Mouse (Mus musculus) MEL (cell line): ENCODE results near the gene Spice1. TPM values are rescaled to one million over a fixed set of nuclear protein-coding genes. Genes with fewer than 3 reads are reported as not detected.

Experiments
- DNase-seq: peaks from one replicate; pipeline ENCODE4 v3.0.0; 2011; ENCODE audit warnings: low read depth, low spot score
- H3K27ac ChIP-seq: 2 replicates; pipeline ENCODE4 v1.5.1; 2012; ENCODE audit warnings: low read depth, mild to moderate bottlenecking, control low read depth, low read length, moderate library complexity; ENCODE audit not compliant: control insufficient read depth
- H3K27me3 ChIP-seq, 2 experiments: fragments of 150-350 bp in 1 of 2; sonication (generic) in 1 of 2; 2 replicates each; pipeline ENCODE4 v1.6.1; 2012; ENCODE audit warnings: low read length in 2 of 2, mild to moderate bottlenecking in 2 of 2, improper control_type of control experiment in 1 of 2, moderate library complexity in 1 of 2; ENCODE audit not compliant: insufficient read depth in 2 of 2, control insufficient read depth in 1 of 2
- H3K36me3 ChIP-seq, 2 experiments: 2 replicates each; pipeline ENCODE4 v1.6.1; 2012 to 2014; ENCODE audit warnings: low read length in 2 of 2, improper control_type of control experiment in 1 of 2, inconsistent platforms in 1 of 2, mild to moderate bottlenecking in 1 of 2; ENCODE audit not compliant: insufficient read depth in 2 of 2, control insufficient read depth in 1 of 2
- H3K4me1 ChIP-seq, 2 experiments: fragments of 150-350 bp in 1 of 2; sonication (generic) in 1 of 2; 2 replicates each; pipeline ENCODE4 v1.6.1; 2012; ENCODE audit warnings: low read length in 2 of 2, improper control_type of control experiment in 1 of 2, mild to moderate bottlenecking in 1 of 2; ENCODE audit not compliant: insufficient read depth in 2 of 2, control insufficient read depth in 1 of 2
- H3K4me3 ChIP-seq, 2 experiments: fragments of 150-350 bp in 1 of 2; sonication (generic) in 1 of 2; 2 replicates each; pipeline ENCODE4 v1.5.1; 2012; ENCODE audit warnings: low read depth in 2 of 2, low read length in 2 of 2, mild to moderate bottlenecking in 2 of 2, moderate library complexity in 2 of 2, control low read depth in 1 of 2, improper control_type of control experiment in 1 of 2; ENCODE audit not compliant: control insufficient read depth in 1 of 2, insufficient read depth in 1 of 2
- H3K79me2 ChIP-seq: 2 replicates; pipeline ENCODE4 v1.6.1; 2012; ENCODE audit warnings: mild to moderate bottlenecking, low read length, moderate library complexity; ENCODE audit not compliant: control insufficient read depth, poor library complexity, insufficient read depth
- H3K9ac ChIP-seq: 2 replicates; pipeline ENCODE4 v1.6.1; 2012; ENCODE audit warnings: low read depth, mild to moderate bottlenecking, control low read depth, low read length, moderate library complexity; ENCODE audit not compliant: control insufficient read depth, poor library complexity, severe bottlenecking
- H3K9me3 ChIP-seq: fragments of 150-350 bp; sonication (generic); replicated peaks from 2 replicates; pipeline ENCODE4 v1.6.1; 2012; ENCODE audit warnings: mild to moderate bottlenecking, low read length, improper control_type of control experiment, moderate library complexity; ENCODE audit not compliant: insufficient read depth
- CHD2 ChIP-seq: IDR thresholded peaks from 2 replicates; pipeline ENCODE4 v1.6.1; 2011; ENCODE audit warnings: low read length, improper control_type of control experiment
- CTCF ChIP-seq, 3 experiments: IDR thresholded peaks in 2 of 3; conservative IDR thresholded peaks in 1 of 3; 2 replicates each; pipeline ENCODE4 v1.5.1; 2011 to 2012; ENCODE audit warnings: low read length in 3 of 3, low read depth in 2 of 3, mild to moderate bottlenecking in 2 of 3, improper control_type of control experiment in 1 of 3, inconsistent platforms in 1 of 3, mixed read lengths in 1 of 3, moderate library complexity in 1 of 3; ENCODE audit not compliant: control insufficient read depth in 1 of 3, insufficient read depth in 1 of 3, poor library complexity in 1 of 3, severe bottlenecking in 1 of 3
- HCFC1 ChIP-seq: IDR thresholded peaks from 2 replicates; pipeline ENCODE4 v1.6.1; 2012; ENCODE audit warnings: low read depth, mild to moderate bottlenecking, inconsistent platforms, low read length, improper control_type of control experiment, moderate library complexity
- JUND ChIP-seq: IDR thresholded peaks from 2 replicates; pipeline ENCODE4 v1.6.1; 2011; ENCODE audit warnings: low read depth, mild to moderate bottlenecking, improper control_type of control experiment, low read length
- MAFK ChIP-seq: IDR thresholded peaks from 2 replicates; pipeline ENCODE4 v1.6.1; 2011; ENCODE audit warnings: low read depth, mild to moderate bottlenecking, low read length, improper control_type of control experiment, borderline replicate concordance
- MEF2A ChIP-seq: IDR thresholded peaks from 2 replicates; pipeline ENCODE4 v1.6.1; 2014; ENCODE audit warnings: low read depth, mild to moderate bottlenecking, inconsistent platforms, low read length, improper control_type of control experiment; ENCODE audit not compliant: poor library complexity, insufficient replicate concordance, severe bottlenecking; ENCODE audit errors: extremely low read depth
- NRF1 ChIP-seq: IDR thresholded peaks from 2 replicates; pipeline ENCODE4 v1.6.1; 2014; ENCODE audit warnings: low read depth, mild to moderate bottlenecking, inconsistent platforms, low read length, improper control_type of control experiment, moderate library complexity; ENCODE audit not compliant: poor library complexity, insufficient read depth, severe bottlenecking
- POLR2A ChIP-seq, 2 experiments: IDR thresholded peaks; 2 replicates each; pipeline ENCODE4 v1.6.1; 2011 to 2012; ENCODE audit warnings: low read length in 2 of 2, mild to moderate bottlenecking in 2 of 2, control low read depth in 1 of 2, improper control_type of control experiment in 1 of 2, low read depth in 1 of 2, moderate library complexity in 1 of 2; ENCODE audit not compliant: control insufficient read depth in 1 of 2, insufficient read depth in 1 of 2, poor library complexity in 1 of 2
- POLR2AphosphoS2 ChIP-seq: IDR thresholded peaks from 2 replicates; pipeline ENCODE4 v1.6.1; 2011; ENCODE audit warnings: low read length, improper control_type of control experiment
- SIN3A ChIP-seq: IDR thresholded peaks from 2 replicates; pipeline ENCODE4 v1.6.1; 2012; ENCODE audit warnings: low read length, improper control_type of control experiment, inconsistent platforms
- SMC3 ChIP-seq: IDR thresholded peaks from 2 replicates; pipeline ENCODE4 v1.6.1; 2011; ENCODE audit warnings: low read depth, low read length, improper control_type of control experiment
- TAL1 ChIP-seq: IDR thresholded peaks from 2 replicates; pipeline ENCODE4 v1.6.1; 2012; ENCODE audit warnings: mild to moderate bottlenecking, inconsistent platforms, low read length, moderate library complexity, mixed read lengths
- TBP ChIP-seq: IDR thresholded peaks from 2 replicates; pipeline ENCODE4 v1.8.0; 2011; ENCODE audit warnings: low read depth, low read length, improper control_type of control experiment
- TCF12 ChIP-seq: IDR thresholded peaks from 2 replicates; pipeline ENCODE4 v1.6.1; 2014; ENCODE audit warnings: low read depth, mild to moderate bottlenecking, inconsistent platforms, low read length, improper control_type of control experiment, moderate library complexity
- ZMIZ1 ChIP-seq: IDR thresholded peaks from 2 replicates; pipeline ENCODE4 v1.6.1; 2012; ENCODE audit warnings: low read depth, mild to moderate bottlenecking, inconsistent platforms, low read length, improper control_type of control experiment, moderate library complexity
- ZNF384 ChIP-seq: IDR thresholded peaks from 2 replicates; pipeline ENCODE4 v1.6.1; 2012; ENCODE audit warnings: low read depth, mild to moderate bottlenecking, inconsistent platforms, low read length, improper control_type of control experiment
- polyA plus RNA-seq, 2 experiments: library from polyadenylated mRNA; stranded (reverse) in 1 of 2; unstranded in 1 of 2; fragments of >175 nt in 1 of 2; fragments of >200 nt in 1 of 2; gene quantifications; 2 replicates each; pipeline versions ENCODE4 v1.2.1 to v1.2.4; 2012; ENCODE audit warnings: low replicate concordance in 2 of 2, low read depth in 1 of 2; ENCODE audit not compliant: insufficient read length in 2 of 2, insufficient read depth in 1 of 2, missing spikeins in 1 of 2
- total RNA-seq: library from RNA; depleted of rRNA; stranded (reverse); fragments of 300-350 nt; gene quantifications from 2 replicates; pipeline ENCODE4 v1.2.3, GENCODE M21; 2012; rRNA removed

Gene Spice1
- total and polyA plus RNA-seq, 3 experiments = 14.8 to 24.1 TPM; not detected in 1

DNA sequence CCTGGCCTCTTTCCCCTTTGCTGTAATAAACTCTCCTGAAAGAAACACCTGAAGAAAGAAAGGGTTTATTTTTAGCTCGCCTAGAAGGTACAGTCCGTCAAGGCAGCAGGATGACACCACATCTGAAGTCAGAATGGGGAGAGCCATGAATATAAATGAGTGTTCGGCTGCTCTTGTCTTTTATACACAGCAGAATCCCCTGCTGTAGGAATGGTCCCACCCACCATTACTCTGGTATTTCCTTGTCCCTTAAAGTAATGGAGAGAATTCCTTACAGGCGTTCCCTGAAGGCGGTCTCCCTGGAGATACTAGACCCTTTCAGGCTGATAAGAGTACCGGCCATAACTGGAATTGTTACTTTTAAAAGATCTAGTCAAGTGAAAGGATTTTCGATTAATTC is 83.1 kb downstream of the Spice1 start:
- Histone ChIP-seq H3K27me3 (no peaks in the 10 kb centered on the region; a peak in 1 of 4 replicates), H3K9me3 (no peaks in the 10 kb centered on the region), H3K27ac (no peak overlapping the region), H3K4me1 (no peaks in the 10 kb centered on the region), H3K9ac (no peak overlapping the region), H3K79me2 (no peaks in the 10 kb centered on the region), H3K4me3 (no peak overlapping the region), H3K36me3 (no peaks in the 10 kb centered on the region)
- DNase-seq = no peak
- no peak for TF ChIP-seq TBP
- TF ChIP-seq CHD2 = no peak
- no peak for TF ChIP-seq HCFC1
- TF ChIP-seq MAFK = no peak
- TF ChIP-seq TCF12 = no peak
- no peak for TF ChIP-seq POLR2AphosphoS2
- TF ChIP-seq MEF2A = no peak
- no peak for TF ChIP-seq POLR2A (IDR thresholded peaks at IDR 0.05; ENCODE audit: control insufficient read depth in 1 of 2, insufficient read depth in 1 of 2, low read depth in 1 of 2, low read length in 2 of 2, poor library complexity in 1 of 2)
- TF ChIP-seq SIN3A = no peak
- TF ChIP-seq TAL1 = no peak
- no peak for TF ChIP-seq NRF1
- no peak for TF ChIP-seq CTCF (IDR thresholded peaks at IDR 0.05 in 2 of 3, conservative IDR thresholded peaks at IDR 0.05 in 1 of 3; ENCODE audit: control insufficient read depth in 1 of 3, insufficient read depth in 1 of 3, low read depth in 2 of 3, low read length in 3 of 3, poor library complexity in 1 of 3, severe bottlenecking in 1 of 3)

DNA sequence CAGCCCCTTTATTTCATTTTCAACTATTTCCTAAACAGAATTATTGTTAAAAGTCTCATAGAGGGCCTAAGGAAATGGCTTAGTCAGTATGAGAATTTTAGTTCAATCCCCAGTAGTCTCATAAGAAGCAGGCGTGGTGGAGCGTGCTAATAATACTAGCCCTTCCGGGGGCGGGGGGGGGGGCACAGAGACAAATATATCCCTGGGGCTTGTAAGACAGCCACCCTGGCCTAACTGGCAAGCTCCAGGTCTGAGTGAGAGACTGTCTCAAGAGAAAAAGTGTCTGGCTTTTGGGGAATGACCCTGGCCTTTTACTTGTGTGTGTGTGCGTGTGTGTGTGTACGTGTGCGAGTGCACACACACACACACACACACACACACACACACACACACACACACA is 88.0 kb downstream of the Spice1 start:
- H3K4me3 ChIP-seq = no peak overlapping the region
- no peaks in the 10 kb centered on the region for H3K4me1 ChIP-seq
- no peaks in the 10 kb centered on the region for H3K36me3 ChIP-seq
- DNase-seq = no peak
- H3K9me3 ChIP-seq = no peaks in the 10 kb centered on the region
- H3K27ac ChIP-seq = no peak overlapping the region
- H3K9ac ChIP-seq = no peak overlapping the region
- no peaks in the 10 kb centered on the region for H3K79me2 ChIP-seq
- H3K27me3 ChIP-seq = no peaks in the 10 kb centered on the region
- TF ChIP-seq JUND (no peak), NRF1 (no peak), ZNF384 (no peak)

DNA sequence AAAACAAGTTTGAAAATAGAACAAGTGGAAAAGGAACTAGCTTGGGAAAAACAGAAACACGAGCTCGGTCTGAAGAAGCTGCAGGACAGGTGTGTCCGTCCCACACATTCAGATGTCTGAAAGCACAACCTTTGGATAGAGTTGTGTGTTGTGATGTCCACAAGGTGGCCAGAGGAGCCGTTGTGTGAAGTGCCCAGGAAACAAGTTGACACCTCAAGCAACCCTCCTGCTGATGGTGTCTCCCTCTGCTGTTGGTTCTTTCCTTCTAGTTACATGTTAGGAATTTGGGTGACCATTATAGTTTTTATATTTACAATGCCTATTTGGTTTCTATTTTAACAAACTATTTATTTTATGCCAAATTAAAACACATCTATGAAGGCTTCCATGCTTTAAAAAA is 88.6 kb downstream of the Spice1 start:
- DNase-seq = peak; percentile 10
- TF ChIP-seq SMC3 = no peak
- peak in 1 of 3 experiments; percentile 25; a peak in 2 of 6 replicates for TF ChIP-seq CTCF (IDR thresholded peaks at IDR 0.05 in 2 of 3, conservative IDR thresholded peaks at IDR 0.05 in 1 of 3; ENCODE audit: control insufficient read depth in 1 of 3, insufficient read depth in 1 of 3, low read depth in 2 of 3, low read length in 3 of 3, poor library complexity in 1 of 3, severe bottlenecking in 1 of 3)
- TF ChIP-seq ZMIZ1 = no peak
- no peaks in the 10 kb centered on the region for H3K9me3 ChIP-seq
- no peak overlapping the region for H3K27ac ChIP-seq
- H3K4me3 ChIP-seq = no peak overlapping the region
- H3K36me3 ChIP-seq = no peaks in the 10 kb centered on the region
- no peaks in the 10 kb centered on the region for H3K79me2 ChIP-seq
- no peaks in the 10 kb centered on the region for H3K27me3 ChIP-seq
- H3K9ac ChIP-seq = no peak overlapping the region
- H3K4me1 ChIP-seq = no peaks in the 10 kb centered on the region

Other genes starting within 250 kb of the Spice1 start
- 34.9 and 42.5 TPM in 2 replicates for gene Atp6v1a, start 207.4 kb upstream of the Spice1 start, total RNA-seq
- 10 to 100 TPM in 1 of 2 experiments, not detected in 1; 38.5 TPM for gene Atp6v1a, start 207.4 kb upstream of the Spice1 start, polyA plus RNA-seq
- gene Naa50, start 207.3 kb upstream of the Spice1 start, total RNA-seq = 52.1 and 52.8 TPM in 2 replicates
- 100 to 1,000 TPM in 1 of 2 experiments, 10 to 100 TPM in 1; 90.4 to 204 TPM for gene Naa50, start 207.3 kb upstream of the Spice1 start, polyA plus RNA-seq
- gene Usf3, start 173.9 kb upstream of the Spice1 start, total RNA-seq = 3.4 and 4.6 TPM in 2 replicates
- 10 to 100 TPM; 11.0 to 89.6 TPM for gene Usf3, start 173.9 kb upstream of the Spice1 start, polyA plus RNA-seq
- gene Sidt1, start 13.9 kb upstream of the Spice1 start, total RNA-seq = not detected in 2 replicates
- gene Sidt1, start 13.9 kb upstream of the Spice1 start, polyA plus RNA-seq = not detected
- not detected in 2 replicates for gene Cfap44, start 47.7 kb downstream of the Spice1 start, total RNA-seq
- not detected for gene Cfap44, start 47.7 kb downstream of the Spice1 start, polyA plus RNA-seq
- gene Boc, start 211.8 kb downstream of the Spice1 start, total RNA-seq = not detected in 2 replicates
- gene Boc, start 211.8 kb downstream of the Spice1 start, polyA plus RNA-seq = not detected